In genomic region chr10:96374293-96375069, GRCm38 (mm10) we compare ENCODE assay signal across 10 mouse cellular contexts.
DNase-seq lines count a peak whose midpoint lies in the region; ATAC-seq lines count a peak whose summit lies in the region.
"Had no signal": no experiment of that assay in that cellular context is flagged by ENCODE, and none has a peak within 500 bp of the region (broad histone marks: within the 10 kb centered on the region; RNA-seq: fewer than 3 reads in every experiment).

No protein-coding gene starts in this region.

- peak; percentile 21 for ATAC-seq in CD4-positive, CD25-positive, alpha-beta regulatory T cell, adult 4 months
- peak; percentile 33 for ATAC-seq in inflammation-experienced regulatory T-cells, adult 6 months
- no peak for ATAC-seq in hindbrain, embryonic 12.5 days (ENCODE audit: low FRiP score)
- ATAC-seq: midbrain, embryonic 15.5 days had no signal

- H3K27ac ChIP-seq in hindbrain, embryonic 12.5 days = no peak overlapping the region
- H3K27ac ChIP-seq: hindbrain, embryonic 15.5 days; midbrain, embryonic 15.5 days had no signal

- no peaks in the 10 kb centered on the region; the same call in 1 of the 2 replicates for H3K4me1 ChIP-seq in hindbrain, embryonic 12.5 days
- H3K4me1 ChIP-seq: hindbrain, embryonic 15.5 days had no signal

- 83% methylated on average over 12 of the region's 12 CpGs for WGBS in hindbrain, embryonic 12.5 days

- no peaks in the 10 kb centered on the region for H3K27me3 ChIP-seq in hindbrain, embryonic 12.5 days
- H3K27me3 ChIP-seq: hindbrain, embryonic 15.5 days; midbrain, embryonic 15.5 days had no signal

- intact Hi-C loops in heart, postnatal 10 days (cut with DNase I) = no loop called here

- H3K4me2 ChIP-seq in hindbrain, embryonic 12.5 days (replicated peaks) = no peak overlapping the region
- H3K4me2 ChIP-seq: hindbrain, embryonic 15.5 days; midbrain, embryonic 15.5 days had no signal

- no peak overlapping the region for H3K9ac ChIP-seq in hindbrain, embryonic 12.5 days
- H3K9ac ChIP-seq: hindbrain, embryonic 15.5 days; midbrain, embryonic 15.5 days had no signal

- no peaks in the 10 kb centered on the region for H3K36me3 ChIP-seq in hindbrain, embryonic 12.5 days
- H3K36me3 ChIP-seq: hindbrain, embryonic 15.5 days; midbrain, embryonic 15.5 days had no signal

- no peaks in the 10 kb centered on the region for H3K9me3 ChIP-seq in hindbrain, embryonic 12.5 days (replicated peaks)
- H3K9me3 ChIP-seq: hindbrain, embryonic 15.5 days; midbrain, embryonic 15.5 days had no signal

- H3K4me3 ChIP-seq in hindbrain, embryonic 12.5 days = no peak overlapping the region
- H3K4me3 ChIP-seq: hindbrain, embryonic 15.5 days; midbrain, embryonic 15.5 days had no signal

- peak; percentile 12 to 55 for DNase-seq in heart, adult 18-20 months
- no peak for DNase-seq in heart, postnatal 10 days
- peak; percentile 63 for DNase-seq in retina, postnatal 1 day
- DNase-seq in adipocyte (ENCODE audit: low spot score) = no peak
- no peak for DNase-seq in gastrocnemius, postnatal 10 days

Comparison
In these comparisons a context has a peak if more than half of its experiments do, and no peak if none do; other contexts are left out.
1. DNase-seq: peak in heart, adult 18-20 months (2 of 2) and retina, postnatal 1 day (single experiment); none in heart, postnatal 10 days (0 of 2), adipocyte (single experiment) and gastrocnemius, postnatal 10 days (single experiment).